Mouse (Mus musculus) bone marrow macrophage, adult 2 months (primary cell): Measurements from ENCODE around the gene Rffl.

Experiments
- CTCF ChIP-seq: IDR thresholded peaks from 2 replicates; pipeline ENCODE4 v1.5.1; 2012; ENCODE audit warnings: low read depth, mild to moderate bottlenecking, low read length, moderate library complexity
- POLR2A ChIP-seq: IDR thresholded peaks from 2 replicates; pipeline ENCODE4 v1.6.1; 2012; ENCODE audit warnings: mild to moderate bottlenecking, low read depth, low read length, borderline replicate concordance

GRCm38 (mm10) chr11:82910679-82911389, 39.8 kb upstream of the Rffl start:
- TF ChIP-seq CTCF (no peak), POLR2A (no peak)
